Mouse (Mus musculus) ES-E14 (cell line): Measurements from ENCODE around the gene Clec10a.

Experiments
- CHD2 ChIP-seq: IDR thresholded peaks from 2 replicates; pipeline ENCODE4 v1.6.1; 2014; ENCODE audit warnings: mild to moderate bottlenecking, low read depth, low read length, inconsistent platforms
- HCFC1 ChIP-seq: IDR thresholded peaks from 2 replicates; pipeline ENCODE4 v1.6.1; 2012; ENCODE audit warnings: low read length, inconsistent platforms, borderline replicate concordance; ENCODE audit not compliant: insufficient read depth
- MAFK ChIP-seq: IDR thresholded peaks from 2 replicates; pipeline ENCODE4 v1.6.1; 2014; ENCODE audit warnings: mild to moderate bottlenecking, low read depth, low read length, inconsistent platforms; ENCODE audit not compliant: insufficient read depth
- ZC3H11A ChIP-seq: IDR thresholded peaks from 2 replicates; pipeline ENCODE4 v1.6.1; 2012; ENCODE audit warnings: low read depth, mild to moderate bottlenecking, inconsistent platforms, low read length, borderline replicate concordance
- ZNF384 ChIP-seq: IDR thresholded peaks from 2 replicates; pipeline ENCODE4 v1.6.1; 2012; ENCODE audit warnings: low read depth, low read length, inconsistent platforms

GRCm38 (mm10) chr11:70199107-70199506, 43.1 kb downstream of the Clec10a start:
- TF ChIP-seq HCFC1 = no peak
- no peak for TF ChIP-seq ZNF384
- no peak for TF ChIP-seq ZC3H11A
- no peak for TF ChIP-seq CHD2
- TF ChIP-seq MAFK = no peak
